Mouse (Mus musculus) c-Kit-positive CD71-positive TER-119-negative erythroid progenitor cells, embryonic 14.5 days (primary cell): ENCODE results near the gene Gm15517.

Experiments used
- DNase-seq: peaks from one replicate; pipeline ENCODE4 v3.0.0-alpha.2; 2013; ENCODE audit warnings: low read depth

Gm15517 gene

GRCm38 (mm10) chr7:44309475-44310284, 48.4 kb downstream of the Gm15517 start, which contains the start of gene Shank1:
Shank1 (plus strand) TSS chr7:44310253.
- no peak for DNase-seq

GRCm38 (mm10) chr7:44310285-44310877, 49.1 kb downstream of the Gm15517 start:
- no peak for DNase-seq

- DNase-seq = no peak
These were observed 49.8 kb downstream of the Gm15517 start for GRCm38 (mm10) chr7:44310878-44311712.
